Comparison of ENCODE assay signal across 1 mouse cellular context in the genomic region with DNA sequence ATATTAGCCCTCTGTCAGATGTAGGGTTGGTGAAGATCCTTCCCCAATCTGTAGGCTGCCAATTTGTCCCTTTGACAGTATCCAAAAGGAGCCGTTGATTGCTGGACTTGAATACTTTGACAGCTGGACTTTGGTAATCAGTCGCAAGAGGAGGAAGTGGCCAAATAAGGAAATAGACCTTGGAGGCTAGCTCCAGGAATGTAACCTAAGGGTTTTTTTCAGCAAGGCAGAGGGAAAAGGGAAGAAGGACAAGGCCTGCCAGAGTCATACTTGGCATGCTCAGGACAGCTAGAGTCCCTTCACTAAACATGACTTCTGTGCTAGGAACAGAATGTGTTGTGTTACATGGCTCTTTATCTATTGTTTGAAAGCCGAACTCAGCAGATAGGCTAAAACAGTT.
TF ChIP-seq lines count a peak whose summit lies in the region.

No protein-coding gene starts in this region.

TF ChIP-seq in myocyte, 11 proteins besides CTCF, POLR2A, EP300 and RAD21:
- TF ChIP-seq USF1 (IDR thresholded peaks at IDR 0.05; ENCODE audit: low read depth): no peak
- peak; percentile 73 for TF ChIP-seq SRF (IDR thresholded peaks at IDR 0.05; ENCODE audit: control insufficient read depth, insufficient read length, low read depth)
